Mouse (Mus musculus) mouse trophoblast stem cell (cell line): ENCODE data around the gene Gm17949.

Experiments
- in situ Hi-C, 2 experiments: fragments of 300-500 bp; cut with MseI, MboI; formaldehyde crosslinking; loops; 2 replicates in 1 of 2; 3 replicates in 1 of 2; pipeline ENCODE4 v1.15.1; 2025

The Gm17949 gene

GRCm38 (mm10) chr17:56990115-56990746 lies 21.0 kb upstream of the Gm17949 start, which contains the start of gene Clpp:
Gene Clpp (plus strand): TSS chr17:56990305.
- in situ Hi-C loops = no loop called here

GRCm38 (mm10) chr17:56990966-56991365 lies 20.3 kb upstream of the Gm17949 start:
- in situ Hi-C loops = no loop called here

DNA sequence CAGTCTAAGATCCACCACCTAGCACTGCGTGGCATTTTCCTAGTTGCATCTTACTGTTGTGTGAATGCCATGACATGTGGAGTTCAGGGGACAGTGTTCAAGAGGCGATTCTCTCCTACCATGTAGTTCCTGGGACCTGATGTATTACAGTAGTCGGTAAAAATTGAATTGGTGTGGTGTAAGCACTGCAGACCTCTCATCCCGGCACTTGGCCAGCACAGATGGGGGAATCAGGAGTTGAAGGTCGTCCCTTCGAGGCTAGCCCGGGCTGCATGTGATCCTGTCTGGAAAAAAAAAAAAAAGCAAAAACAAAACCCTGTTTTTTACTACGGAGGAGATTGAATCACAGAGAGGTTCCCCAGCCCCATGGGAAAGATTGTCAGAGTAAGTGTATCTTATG lies 16.2 kb upstream of the Gm17949 start:
- in situ Hi-C loops = no loop called here

DNA sequence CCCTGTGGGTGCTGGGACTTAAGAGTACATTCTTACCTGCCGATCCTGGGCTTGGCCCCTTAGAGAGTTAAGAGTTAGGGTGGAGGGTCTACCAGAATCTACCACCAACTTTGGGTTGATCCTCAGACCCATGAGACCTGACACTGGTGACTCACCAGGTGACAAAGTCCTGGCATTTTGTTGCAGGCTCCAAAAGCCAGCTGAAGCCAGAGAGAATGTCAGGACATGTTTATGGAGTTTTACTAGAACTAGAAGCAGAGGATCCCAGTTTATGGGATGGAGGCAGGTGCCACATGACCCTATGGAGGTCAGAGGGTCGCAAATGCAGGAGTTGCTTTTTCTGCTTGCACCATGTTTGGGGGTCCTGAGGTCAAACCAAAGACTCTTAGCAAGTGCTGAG lies 14.8 kb upstream of the Gm17949 start:
- in situ Hi-C loops = no loop called here

GRCm38 (mm10) chr17:56997029-56997667 lies 14.1 kb upstream of the Gm17949 start, which contains the start of gene Alkbh7:
Gene Alkbh7 (plus strand): TSS chr17:56997339.
- in situ Hi-C loops = no loop called here

GRCm38 (mm10) chr17:56999414-56999813 lies 11.9 kb upstream of the Gm17949 start:
- in situ Hi-C loops = no loop called here

GRCm38 (mm10) chr17:56999968-57000609 lies 11.2 kb upstream of the Gm17949 start, which contains the start of gene Pspn:
Gene Pspn (minus strand): TSS chr17:57000018.
- in situ Hi-C loops = no loop called here

GRCm38 (mm10) chr17:57001228-57001627 lies 10.0 kb upstream of the Gm17949 start:
- in situ Hi-C loops = no loop called here

DNA sequence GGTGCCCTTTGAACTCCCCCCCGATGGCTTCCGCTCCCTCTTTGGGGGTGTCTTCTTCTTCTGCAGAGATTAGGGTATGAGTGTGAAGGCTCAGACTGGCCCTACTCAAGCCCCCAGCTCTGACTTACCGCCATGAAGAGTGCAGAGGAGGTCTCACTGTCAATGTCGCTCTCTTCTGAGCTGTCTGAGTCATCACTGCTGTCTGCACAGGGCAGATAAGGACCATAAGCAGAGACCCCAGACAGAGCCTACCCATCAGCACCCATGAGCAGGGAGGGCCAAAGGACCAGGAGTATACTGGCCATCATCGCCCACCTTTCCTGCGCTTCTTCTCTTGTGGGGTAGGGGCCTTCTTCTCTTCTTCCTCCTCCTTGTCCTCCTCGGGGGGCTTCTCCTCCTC lies 7.3 kb upstream of the Gm17949 start:
- in situ Hi-C loops = no loop called here

DNA sequence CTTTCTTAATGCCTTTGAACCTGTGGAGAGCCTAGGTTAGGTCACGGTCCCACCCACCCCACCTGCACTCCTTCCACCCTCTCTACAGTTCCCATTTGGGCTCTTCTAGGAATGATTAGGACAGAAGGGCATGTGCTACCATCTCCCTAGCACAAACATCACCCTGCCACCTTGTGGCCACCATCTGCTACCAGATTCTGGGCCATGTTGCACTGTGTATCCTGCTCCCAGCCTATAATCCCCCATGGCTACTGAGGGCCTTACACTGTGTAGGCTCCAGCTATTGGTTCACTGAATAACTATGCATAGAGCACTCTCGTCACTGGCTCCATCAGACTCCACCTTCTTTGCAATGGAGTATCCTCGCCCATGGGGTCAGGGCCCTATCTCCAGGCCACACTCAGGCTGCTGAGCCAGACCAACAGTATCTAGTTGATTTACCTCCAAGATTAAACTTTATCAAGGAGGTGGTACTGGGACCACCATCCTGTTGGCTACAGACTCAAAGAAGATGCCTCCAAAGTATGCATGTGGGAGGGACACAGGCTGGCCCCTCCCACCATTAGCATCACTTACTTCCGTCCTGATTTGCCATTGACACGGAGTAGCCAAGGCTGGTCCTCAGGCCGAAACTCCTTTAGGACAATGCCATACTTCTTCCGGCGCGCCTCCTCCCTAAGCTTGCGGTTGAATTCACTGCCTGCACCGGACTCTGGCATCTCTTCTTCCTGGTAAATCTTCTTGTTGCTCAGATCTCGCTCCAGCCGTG lies 3.9 kb upstream of the Gm17949 start:
- in situ Hi-C loops = no loop called here

DNA sequence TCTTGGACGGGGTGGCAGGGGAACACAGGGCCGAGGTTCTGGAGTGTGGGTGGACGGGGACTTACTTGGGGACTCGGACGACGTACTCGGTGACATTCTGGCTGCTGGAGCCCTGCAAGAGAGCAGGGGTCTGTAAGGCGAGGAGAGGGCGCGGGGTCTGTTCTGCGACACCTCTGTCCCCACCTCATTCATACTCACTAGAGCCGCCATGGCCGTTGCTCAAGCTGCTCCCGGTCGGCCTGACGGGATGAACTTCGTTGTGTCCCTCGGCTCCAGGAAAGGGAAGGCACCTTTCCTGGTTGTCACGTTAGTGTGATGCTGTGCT lies 396 bp upstream of the Gm17949 start:
- in situ Hi-C loops = no loop called here

DNA sequence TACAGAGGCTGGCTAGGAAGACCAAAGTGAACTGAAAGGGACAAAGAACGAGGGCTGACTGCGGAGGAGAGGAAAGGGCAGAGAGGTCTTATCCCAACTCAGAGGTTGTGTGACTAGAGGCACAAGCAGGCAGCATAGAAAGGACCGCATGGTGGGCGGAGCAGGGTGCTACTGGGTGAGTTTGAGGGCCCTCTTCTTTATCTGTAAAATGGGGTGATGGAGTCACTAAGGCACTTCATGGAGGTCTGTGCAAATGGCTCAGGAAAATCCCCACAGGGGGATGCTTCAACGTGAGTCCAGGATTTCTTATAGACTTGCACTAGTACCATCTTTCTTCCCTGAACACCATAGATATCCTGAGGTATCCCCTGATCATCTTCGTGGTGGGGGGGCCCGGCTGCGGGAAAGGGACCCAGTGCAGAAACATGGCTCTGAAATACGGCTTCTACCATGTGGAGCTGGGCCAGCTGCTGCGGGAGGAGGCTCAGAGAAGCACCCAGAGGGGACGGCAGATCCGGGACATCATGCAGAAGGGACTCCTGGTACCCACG lies 1.1 kb downstream of the Gm17949 start:
- in situ Hi-C loops = no loop called here

DNA sequence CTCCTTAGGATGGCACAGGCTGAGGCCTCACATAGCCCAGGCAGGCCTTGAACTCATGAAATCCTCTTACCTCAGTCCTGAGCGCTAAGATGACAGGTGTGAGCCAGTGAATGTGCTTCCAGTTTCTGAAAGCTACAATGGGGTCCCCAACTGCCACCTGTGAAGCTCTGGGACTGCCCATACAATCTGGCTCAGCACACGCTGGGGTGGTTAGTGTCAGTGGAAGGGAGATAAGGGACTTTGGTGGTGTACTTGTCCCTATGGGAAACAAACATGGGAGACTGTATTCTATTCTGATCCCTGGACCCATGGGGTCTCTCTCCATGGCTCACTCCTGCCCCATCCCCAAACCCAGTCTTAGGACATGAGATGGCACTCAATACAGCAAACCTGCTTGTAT lies 8.4 kb downstream of the Gm17949 start:
- in situ Hi-C loops = no loop called here

DNA sequence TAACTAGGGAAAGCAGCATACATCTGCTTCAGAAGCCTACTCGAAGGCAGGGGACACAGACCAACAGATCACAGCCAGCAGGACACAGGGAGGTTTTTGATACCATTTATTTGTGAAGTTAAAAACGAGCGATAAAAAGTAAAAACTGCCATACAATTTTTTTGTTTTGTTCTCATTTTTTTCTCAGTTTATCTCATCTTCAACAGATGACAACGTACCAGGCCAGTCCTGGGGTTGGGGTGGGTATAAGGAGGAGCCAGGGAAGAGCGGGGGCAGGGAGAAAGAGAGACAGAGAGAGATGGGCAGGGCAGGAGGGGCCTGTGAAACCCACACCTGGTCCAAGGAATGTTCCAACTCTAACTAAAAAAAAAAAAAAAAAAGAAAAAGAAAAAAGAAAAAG lies 9.7 kb downstream of the Gm17949 start:
- in situ Hi-C loops = no loop called here

GRCm38 (mm10) chr17:57027471-57027870 lies 16.2 kb downstream of the Gm17949 start:
- in situ Hi-C loops = no loop called here

DNA sequence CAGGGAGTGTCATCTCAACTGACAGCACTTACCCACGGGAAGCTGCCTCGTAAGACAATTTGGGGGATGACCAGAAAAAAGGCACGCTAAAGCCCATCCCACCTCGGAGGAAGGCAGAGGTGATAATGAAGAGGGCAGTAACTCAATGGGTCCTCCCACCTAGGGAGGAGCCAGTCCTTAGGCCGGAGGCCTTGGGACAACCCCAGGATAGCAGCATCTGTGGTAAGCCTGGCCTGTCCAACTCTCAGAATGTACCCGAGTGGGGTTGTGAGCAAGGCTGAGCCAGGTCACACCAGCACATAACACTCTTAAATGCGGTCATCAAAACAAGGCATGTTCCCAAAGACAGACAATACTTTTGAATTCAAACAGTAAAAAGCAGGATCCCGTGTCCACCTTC lies 18.4 kb downstream of the Gm17949 start:
- in situ Hi-C loops = no loop called here

DNA sequence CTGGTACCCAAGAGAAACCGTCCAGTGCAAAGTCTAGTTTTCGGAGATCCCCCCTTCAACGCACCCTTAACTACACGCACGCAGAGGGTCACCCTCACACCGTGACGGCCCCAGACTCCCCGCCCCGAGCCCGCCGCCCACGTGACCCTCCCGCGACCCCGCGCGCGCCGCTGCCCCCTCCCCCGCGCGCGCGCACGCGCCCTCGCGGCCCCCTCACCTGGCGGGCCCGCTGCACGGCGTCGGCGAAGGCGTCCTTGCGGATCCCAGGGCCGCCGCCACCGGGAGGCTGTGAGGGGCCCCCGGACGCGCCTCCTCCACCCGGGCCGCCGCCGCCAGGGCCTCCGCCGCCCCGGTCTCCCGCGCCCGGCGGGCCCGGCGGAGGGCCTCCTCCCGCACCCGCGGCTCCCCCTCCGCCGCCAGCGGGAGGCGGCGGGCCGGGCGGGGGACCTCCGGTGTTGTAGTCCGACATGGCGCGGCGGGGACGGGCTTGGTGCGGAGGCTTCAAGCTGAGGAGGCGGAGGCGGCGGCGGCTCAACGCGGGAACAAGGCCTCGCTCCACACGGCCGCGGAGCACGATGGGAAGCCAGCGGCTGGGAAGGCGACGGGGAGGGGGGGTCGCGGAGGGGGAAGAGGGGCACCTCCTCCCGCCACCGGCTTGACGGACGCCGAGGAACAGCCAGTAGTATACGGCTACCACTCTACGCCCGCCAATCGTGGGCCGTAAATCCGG lies 19.8 kb downstream of the Gm17949 start, which contains the start of gene Khsrp:
Khsrp (minus strand) TSS at position 592 of the 730 bp plus-strand sequence.
- in situ Hi-C loops = no loop called here

DNA sequence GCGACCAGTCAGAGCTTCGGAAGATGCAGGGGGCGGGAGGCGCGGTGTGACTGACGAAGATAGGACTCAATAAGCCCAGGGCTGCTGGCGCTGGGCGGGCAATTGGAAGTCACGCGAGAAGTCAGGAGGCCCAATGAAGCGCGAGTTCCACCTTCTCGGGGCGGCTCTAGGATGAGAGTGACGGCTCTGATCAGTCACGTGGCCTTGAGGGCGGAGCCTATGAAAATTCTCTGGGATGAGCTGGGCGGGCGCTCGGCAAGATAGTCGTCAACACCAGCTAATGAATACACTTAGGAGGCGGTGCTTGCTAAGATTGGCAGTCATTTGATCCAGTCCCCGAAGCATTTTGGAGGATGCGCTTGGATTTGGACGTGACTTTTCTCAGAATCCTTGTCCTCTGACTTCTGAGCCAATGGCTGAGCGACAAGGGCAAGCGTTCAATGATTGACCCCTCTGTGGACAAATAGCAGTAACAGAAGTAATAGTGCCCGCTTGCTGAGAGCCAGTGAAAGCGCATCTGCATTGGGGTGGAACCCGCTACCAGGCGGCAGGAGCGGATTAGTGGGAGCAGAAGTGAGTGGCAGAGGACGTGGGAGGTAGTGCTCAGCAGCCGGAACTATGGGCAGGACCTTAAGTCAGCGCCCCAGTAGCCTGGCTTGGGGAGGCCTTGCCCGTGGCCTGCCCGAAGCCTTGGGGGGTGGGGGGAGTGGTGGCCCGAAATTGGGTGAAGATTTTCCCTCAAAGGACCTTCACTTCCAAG lies 20.6 kb downstream of the Gm17949 start:
- in situ Hi-C loops = no loop called here

DNA sequence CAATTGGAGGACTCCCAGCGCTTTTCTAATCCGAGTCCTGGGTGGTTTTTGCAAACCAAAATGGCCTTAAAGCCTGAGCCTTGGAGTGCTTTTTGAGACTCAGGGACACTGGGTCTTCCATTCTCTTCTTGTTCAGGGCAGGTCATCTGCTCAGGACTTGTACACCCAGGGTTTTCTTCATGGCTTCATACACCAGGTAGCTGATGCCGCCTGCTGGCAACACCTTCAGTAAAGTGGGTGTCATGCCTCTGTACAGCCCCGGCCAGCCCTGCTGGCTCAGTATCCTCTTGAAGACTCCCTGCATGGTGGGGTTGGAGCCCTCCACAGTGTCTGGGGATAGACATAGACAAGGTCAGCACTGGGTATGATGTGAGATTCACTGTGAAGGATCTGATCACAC lies 21.6 kb downstream of the Gm17949 start:
- in situ Hi-C loops = no loop called here

DNA sequence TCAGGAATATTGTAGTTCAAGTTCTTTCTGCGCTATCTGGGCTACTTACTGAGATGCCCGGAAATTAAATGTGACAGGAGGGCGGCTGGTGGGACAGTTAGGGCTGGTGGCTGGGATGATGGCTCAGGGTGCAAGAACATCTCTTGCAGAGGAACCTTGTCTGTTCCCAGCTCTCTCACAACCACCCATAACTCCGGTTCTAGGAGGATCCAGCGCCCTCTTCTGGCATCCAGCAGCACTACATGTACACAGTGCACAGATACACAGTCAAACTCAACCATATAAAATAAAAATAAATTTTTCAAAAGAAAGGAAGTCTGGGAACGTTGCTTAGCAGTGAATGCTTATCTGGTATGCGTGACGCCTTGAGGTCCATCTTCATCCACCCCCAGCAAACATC lies 27.7 kb downstream of the Gm17949 start:
- in situ Hi-C loops = no loop called here

DNA sequence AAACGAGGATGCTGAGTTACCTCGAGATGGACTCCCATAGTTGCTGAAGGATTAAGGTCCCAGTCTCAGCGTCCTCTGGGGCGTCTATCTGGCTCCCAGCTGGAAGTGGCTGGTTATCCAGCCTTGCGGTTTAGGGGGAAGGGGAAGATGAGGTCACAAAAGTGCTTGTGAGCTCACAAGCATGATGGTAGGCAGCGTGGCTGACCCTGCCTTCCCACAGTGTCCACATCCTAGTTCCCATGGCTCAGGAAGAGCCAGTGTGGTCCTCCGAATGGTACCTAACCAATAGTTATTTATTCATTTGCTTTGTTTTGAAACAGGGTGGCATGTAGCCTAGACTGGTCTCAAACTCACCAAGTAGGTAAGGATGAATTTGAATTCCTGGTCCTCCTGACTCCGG lies 30.3 kb downstream of the Gm17949 start, which contains the start of gene Slc25a41:
Slc25a41 (minus strand) TSS at position 101 of the 400 bp plus-strand sequence.
- in situ Hi-C loops = no loop called here
